Mouse (Mus musculus): ENCODE results near the gene Usp9x.

The Usp9x gene

DNA sequence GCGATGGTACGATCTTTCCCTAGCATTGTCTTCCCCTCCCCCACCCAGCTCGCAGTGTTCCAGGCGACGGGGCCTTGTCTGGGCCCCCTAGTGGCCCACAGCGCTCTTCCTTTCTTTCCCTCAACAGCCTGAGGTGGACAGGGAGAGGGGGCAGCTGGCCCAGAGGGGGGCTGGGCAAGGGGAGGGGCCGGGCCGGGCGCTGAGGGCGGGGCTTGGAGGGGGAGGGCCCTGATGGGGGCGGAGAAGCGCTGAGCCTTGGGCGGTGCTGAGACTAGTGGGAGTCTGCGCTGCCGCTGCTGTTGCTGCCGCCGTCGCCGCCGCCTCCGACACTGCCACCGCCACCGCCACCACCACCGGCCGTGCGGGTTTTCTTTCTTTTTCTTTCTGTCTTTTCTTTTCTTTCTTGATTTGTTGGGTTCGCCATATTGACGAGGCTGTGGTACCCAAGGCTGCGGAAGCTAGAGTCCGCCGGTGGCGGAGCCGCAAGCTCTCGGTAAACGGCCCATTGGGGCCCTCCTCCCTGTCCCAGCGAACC, at the start of gene Usp9x:
Gene Usp9x (plus strand): TSS at position 258 of the 535 bp plus-strand sequence.
- peak; percentile 94 for DNase-seq (ENCODE audit: low spot score)

DNA sequence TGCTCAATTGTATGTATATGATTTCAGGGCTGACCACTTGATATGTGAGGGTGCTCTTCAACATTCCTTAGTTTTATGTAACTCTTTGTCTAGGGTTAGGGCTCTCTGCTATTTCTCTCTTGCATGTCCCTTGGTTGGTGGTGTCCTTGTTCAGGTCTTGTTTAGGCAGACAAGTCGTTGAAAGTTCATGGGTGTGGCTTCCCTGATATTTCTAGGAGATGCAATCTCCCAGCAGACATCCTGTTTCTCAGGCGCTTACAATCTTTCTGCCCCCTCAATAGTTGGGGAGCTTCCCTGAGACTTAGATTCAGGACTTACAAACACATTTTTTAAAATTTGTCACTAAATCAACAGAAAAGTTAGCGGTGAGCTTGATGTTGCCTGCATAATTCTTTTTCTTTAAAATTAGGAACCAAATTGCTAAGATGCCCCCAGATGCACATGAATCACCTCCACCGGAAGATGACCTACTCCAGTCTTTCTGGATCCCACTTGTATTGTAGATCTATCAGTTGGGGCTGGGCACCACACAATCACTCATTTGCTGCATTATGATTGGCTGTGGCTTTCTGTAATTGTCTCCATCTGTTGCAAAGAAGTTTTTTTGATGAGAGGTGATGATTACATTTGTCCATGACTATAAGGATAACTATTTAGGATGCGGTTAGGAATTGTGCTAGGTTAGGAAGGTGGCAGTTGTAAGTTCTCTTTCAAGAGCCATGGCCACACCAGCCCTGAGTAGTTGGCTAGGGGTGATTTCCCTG, 48.6 kb upstream of the Usp9x start:
- no peak for DNase-seq (ENCODE audit: low spot score)

DNA sequence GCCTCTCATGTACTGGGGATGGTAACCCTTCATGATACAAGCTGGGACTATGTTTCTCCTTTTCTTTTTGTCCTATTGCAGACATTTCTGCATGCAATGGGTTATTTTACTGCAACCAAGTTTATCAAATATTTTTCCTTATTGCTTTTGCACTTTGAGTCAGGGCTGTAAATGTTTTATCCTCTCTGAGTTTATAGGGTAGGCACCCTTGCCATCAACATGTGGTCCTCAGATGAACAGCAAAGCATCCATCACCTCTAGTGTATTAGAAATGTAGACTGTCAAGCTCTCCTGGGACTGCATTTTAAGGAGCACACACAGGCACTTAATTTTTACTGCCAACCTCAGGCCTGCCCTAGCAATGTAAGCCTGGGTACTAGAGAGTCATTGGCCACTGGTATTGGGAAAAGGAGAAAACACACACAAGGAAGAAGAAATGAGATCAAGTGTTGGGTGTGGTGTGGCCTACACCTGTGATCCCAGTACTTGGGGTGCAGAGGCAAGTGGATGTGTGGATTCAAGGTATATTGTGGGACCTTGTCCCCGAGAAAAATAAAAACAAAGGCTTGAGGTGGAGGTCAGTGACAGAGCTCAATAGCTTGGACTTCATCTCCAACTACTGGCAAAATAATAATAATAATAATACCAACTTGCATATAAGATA, 46.6 kb upstream of the Usp9x start:
- DNase-seq (ENCODE audit: low spot score): no peak

DNA sequence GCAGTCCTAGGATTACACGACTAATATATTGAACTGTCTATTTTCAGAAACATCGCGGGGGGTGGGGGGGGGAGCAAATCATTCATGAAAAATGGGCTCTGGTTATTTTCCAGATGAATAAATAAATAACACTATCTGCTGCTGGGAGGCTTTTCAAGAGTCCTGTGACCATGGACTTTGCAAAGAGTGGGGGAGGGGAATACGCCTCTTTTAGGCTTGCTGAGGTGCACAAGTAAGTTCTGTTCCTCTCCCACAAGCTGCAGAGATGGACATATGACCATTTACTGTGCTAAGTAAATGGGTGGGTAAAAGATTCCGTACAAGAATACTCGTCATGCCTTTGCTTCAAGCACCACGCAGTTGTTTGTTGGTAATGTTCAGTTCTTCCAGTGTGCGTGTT, 46.0 kb upstream of the Usp9x start:
- peak; percentile 34 for DNase-seq (ENCODE audit: low spot score)

DNA sequence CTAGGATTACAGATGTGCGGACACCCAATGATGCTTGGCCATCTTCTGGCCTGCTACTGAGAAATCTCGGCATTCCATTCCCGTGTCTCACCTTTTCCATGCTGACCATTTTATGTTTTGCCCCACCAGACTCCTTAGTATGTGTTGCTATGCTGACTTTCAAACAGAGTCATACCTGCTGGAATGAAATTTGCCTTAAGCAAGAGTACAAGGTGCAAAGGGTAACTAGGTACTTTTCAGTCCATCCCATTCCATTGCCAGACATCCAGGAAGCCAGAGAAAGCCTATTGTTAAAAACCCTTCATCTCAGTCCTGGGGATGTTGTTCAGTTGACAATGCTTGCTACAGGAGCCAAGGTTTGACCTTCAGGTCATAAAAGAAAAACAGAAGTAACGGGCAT, 43.1 kb upstream of the Usp9x start:
- peak; percentile 20 for DNase-seq (ENCODE audit: low spot score)

DNA sequence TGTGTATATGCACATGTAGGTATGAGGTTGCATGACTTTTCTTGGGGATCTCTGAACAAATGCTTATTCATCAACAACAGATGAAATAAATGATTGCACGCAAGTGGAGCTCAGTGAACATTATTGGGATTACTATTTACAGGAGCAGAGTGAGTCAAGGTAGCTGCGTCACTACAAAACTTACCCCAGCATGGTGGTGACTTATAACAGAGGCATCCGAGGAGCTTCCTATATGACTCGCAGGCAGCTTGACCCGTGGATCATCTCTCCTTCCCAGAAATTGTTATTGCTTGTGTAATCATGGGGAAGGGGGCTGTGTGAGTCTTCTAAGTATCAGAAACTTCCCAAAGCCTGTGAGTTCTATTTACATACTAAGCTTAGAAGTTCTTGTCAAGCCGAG, 41.3 kb upstream of the Usp9x start:
- no peak for DNase-seq (ENCODE audit: low spot score)

DNA sequence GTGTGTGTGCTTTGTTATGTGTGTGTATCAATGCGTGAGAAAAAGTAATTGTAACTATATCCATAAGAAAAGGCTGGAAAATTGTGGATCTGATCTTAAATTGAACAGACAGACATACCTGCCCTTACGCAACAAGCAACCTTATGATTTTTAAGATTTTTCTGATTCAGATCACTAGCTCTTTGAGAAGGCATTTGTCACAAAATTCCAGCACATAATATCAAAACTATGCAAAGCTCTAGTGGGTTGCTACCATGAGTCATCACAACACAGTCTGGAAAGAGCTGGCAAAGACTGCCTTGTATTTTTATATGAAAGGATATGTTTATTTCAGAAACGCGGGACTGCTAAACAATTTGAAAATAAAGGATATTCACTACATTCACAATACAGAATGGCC, 34.2 kb upstream of the Usp9x start:
- DNase-seq (ENCODE audit: low spot score): no peak

DNA sequence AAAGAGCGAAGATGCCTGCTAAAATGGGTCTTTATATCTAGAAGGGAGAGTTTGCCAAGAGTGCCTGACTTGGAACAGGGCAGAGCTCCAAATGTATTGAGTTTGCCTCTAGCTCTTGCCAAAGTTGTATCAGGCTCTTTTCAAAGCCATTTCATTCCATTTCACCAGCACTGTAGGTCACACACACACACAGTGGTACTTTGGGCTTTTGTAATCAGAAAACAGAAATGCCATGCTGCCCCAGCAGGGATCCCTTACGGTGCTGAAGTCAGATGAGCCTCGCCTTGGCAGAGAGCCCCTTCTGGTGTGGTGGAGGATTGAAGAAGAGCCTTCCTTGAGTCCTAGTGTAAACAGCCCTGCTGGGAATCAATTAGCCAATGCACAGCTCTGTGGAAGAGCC, 32.1 kb upstream of the Usp9x start:
- DNase-seq (ENCODE audit: low spot score): no peak

DNA sequence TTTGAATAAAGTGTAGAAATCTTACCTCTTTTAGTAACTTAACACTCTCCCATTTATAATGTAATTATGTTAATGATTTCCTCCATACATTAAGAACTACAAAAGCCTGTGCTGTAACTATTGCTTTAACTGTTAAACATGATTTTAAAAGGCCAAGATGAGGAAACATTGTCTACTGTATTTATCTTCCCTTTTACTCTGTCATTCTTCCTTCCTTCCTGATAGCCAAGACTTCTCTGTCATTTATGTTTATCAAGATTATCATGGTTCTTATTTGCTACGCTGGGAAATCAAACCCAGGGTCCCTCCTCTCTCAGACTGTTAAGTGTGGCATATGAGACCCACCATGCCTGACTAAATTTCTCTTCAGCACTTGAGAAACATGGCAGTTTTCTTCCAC, 30.9 kb upstream of the Usp9x start:
- DNase-seq (ENCODE audit: low spot score): no peak

DNA sequence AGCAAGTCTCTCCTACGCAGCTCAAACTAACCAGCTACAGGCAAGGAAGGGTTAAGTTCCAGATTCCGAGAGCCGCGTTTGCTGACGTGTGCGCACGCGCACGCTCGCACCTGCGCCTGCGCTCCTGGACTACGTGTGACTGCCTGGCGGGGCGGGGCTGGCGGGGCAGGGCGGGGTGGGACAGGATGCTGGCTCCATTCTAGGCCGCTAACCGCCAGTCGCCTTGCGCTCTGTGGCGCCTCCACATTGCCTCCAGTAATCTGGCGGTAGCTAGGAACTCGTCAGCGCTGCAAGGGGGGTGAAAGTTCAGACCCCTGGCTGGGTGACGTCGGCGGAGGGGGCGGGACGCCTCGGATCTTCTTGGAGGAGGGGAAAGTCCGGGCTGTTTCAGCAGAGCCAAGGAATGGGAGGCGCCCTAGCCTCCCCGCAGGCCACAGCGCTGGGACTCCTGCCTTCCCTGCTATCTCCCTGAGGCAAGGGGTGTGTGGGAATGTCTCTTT, 29.6 kb upstream of the Usp9x start:
- peak; percentile 96 for DNase-seq (ENCODE audit: low spot score)

DNA sequence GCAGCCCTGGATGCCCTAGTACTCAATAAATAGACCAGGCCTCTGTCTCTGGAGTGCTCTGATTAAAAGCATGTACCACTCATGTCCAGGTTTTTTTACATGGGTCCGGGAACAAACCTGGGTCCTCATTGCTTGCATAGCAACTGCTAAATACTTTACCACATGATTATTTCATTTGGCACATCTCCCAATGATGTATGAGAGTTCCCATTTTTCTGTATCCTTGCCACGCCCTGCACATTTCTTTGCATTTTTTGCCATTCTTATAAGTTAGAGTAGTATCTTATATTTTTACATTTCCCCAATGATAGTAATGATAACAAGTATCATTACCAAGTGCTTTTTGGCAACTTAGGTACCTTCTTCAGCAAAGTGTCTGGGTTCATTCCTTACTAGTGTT, 27.5 kb upstream of the Usp9x start:
- no peak for DNase-seq (ENCODE audit: low spot score)

DNA sequence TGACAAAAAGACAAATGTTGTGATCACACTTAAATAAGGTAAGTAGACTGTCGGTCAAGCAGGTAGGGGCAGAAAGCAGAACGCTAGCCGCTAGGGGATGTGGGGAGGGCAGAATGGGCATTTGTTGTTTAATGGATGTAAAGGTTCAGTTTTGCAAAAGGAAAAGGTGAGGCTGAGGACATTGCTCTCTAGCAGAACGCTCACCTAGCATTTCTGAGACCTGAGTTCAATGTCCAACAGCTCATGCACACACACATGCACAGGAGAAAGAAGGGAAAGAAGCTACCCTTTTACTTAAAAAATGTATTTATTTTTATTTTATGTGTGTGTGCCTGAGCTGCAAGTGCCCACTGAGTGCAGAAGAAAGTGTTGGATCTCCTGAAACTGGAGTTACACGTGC, 26.6 kb upstream of the Usp9x start:
- no peak for DNase-seq (ENCODE audit: low spot score)

DNA sequence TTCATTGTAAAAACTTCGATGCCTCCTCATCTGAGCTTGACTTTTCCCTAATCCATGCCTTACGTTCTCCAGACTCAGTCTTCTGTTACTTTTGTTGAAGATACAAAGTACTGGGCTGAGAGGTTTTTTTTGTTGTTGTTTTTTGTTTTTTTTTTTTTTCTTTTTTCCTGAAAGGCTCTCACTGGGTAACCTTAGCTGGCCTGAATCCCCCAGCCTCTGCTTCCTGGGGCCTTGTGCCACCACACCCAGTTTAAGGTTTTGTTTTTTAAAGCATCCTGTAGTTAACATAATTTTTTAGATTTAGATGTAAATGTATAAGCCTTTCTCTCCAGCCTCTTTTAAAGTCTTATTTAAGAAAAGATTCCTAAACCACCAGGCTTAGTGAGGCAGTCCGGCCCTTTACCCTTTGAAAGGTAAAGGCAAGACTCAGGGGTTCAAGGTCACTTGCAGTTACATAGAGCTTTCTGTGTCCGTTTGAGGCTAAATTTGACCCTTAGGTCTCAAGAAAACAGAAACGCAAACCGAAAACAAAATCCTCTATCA, 24.3 kb upstream of the Usp9x start:
- no peak for DNase-seq (ENCODE audit: low spot score)

DNA sequence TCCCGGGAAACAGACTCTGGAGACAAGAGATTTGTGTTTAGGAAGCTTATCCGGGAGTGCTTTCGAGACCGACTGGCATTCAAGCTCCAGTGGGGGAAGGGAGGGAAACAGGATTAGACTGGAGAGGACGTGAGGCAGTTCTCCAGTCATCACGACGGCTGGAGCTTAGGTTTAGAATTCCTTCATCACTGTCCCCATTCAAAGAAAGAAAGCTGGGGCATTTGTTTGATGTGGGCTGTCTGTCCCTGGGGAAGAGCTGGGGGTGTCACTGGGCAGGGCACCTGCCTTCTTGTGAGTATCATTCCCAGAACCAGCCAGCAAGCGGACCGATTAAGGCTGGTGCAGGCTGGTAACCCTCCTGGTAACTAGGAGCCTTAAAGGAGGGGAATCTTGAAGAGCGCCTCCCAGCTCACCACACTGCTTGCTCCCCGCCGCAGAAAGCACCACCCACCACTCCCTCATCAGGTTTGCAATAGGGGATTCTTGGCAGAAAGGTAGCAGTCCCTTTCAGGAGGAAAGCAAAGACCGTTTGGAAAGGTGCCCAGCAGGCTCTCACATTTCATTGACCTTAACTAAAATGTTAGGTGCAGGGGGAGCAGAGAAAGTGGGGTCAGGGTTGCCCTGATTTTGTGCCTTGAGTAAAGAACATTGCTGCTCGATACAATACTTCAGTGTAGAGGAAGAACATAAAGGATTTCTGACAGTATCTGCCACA, 23.5 kb upstream of the Usp9x start:
- peak; percentile 38 for DNase-seq (ENCODE audit: low spot score)

DNA sequence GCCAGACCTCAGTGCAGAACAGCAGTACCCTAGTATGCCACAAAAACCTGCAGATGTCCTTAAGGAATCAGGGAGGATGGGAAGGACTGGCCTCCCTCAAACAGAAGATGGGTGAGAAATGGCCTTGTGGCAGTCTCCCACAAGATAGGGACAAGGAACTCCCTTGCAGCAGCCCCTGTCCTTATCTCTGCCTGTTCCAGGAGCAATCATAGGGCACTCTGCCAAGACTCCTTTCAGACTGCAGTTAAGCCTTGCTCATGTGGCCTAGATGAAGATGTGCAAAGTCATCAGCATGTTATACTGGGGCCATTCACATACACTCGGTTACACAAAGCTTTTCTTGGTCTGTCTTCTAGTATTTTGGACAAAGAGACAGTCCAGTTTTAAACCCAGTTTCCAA, 16.7 kb upstream of the Usp9x start:
- DNase-seq (ENCODE audit: low spot score): no peak

DNA sequence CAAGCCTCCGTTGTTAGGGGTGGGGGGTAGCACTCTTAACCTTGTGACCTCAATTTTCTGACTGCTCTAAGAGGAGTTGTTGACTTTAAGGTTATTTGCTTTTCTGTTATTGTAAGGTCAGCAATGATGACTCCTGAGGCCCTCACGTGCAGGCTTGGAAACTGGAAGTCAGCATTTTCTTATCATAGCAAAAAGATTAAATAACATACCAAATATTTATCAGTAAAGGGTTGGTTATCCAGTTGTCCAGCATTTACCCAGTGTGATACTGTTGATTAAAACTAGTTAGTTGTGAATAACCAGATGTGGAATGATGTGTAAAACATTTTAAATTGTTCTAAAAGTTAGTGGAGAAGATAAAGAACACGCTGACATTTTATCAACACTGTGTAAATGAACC, 9.3 kb upstream of the Usp9x start:
- peak; percentile 32 for DNase-seq (ENCODE audit: low spot score)

DNA sequence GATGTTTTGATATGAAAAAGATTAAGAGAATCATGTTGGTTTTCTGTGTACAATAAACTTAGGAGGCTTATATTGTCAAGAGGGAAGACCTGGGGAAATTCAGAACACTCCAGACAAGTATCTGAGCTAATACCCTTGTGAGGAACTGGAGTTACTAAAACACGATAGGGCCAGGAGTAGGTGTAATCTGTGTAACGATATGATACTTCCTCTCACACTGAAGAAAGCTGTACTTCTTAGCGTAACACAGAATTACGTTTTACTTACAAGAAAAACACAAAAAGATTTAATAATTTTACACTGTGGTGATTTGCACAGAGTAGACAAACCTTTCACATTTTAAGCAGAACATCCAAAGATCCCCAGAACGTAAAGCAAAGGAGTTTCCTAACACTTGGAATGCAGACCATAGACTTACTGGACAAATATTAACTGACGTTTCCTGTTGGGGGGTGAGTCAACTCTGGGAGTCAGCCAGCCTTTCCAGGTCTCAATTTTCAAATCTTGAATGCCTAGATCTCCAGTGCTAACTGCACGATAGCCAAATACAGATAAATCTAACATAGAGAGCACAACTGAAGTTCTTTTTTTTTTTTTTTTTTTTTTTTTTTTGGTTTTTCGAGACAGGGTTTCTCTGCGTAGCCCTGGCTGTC, 6.9 kb upstream of the Usp9x start:
- no peak for DNase-seq (ENCODE audit: low spot score)

DNA sequence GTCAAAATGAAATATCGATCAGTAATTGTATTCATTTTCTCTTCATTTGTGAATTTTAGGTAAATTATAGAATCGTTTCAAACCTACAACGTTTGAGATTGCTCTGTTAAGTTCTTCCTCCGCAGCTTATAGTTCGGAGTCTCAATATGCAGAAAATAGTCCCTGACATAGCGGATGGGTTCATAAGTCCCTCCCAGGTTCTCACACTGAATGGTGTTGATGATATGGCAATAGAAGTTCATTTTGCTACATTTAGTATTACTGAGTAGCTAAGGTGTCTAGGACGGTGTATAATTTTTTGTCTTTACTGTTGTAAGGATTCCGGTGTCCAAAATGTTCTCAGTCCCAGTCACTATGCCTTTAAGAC, 1.1 kb upstream of the Usp9x start:
- no peak for DNase-seq (ENCODE audit: low spot score)

DNA sequence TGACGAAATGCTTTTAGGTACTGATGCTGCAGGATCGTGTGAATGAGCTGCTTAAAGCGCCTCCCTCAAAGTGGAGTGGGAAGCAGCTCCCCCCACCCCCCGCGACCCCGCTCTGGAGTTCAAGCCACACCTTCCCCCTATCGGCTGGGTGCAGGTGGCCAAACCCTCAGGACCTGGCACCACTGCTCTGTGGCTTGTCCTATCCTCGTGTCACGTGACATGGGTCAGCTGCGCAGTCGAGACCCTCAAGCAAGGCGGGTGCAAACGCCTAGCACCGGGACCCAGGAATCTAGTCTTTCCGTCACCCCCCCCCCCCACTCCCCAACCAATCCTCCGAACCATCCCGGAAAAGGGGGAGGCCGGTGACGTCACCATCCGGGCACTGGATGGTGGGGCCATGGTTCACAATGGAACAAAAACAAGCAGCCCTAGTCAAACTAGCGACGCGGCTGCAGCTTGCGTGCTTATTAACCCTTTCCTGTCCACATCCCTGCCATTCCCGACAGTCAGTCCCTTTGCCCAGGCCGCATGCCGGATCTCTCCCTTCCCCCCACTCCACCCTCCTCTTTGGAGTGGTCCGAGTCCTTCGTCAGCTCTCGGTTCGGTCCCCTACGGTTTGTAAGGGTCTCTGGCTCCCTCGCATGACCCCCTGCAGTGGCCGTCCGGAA, 591 bp upstream of the Usp9x start:
- peak; percentile 92 for DNase-seq (ENCODE audit: low spot score)

DNA sequence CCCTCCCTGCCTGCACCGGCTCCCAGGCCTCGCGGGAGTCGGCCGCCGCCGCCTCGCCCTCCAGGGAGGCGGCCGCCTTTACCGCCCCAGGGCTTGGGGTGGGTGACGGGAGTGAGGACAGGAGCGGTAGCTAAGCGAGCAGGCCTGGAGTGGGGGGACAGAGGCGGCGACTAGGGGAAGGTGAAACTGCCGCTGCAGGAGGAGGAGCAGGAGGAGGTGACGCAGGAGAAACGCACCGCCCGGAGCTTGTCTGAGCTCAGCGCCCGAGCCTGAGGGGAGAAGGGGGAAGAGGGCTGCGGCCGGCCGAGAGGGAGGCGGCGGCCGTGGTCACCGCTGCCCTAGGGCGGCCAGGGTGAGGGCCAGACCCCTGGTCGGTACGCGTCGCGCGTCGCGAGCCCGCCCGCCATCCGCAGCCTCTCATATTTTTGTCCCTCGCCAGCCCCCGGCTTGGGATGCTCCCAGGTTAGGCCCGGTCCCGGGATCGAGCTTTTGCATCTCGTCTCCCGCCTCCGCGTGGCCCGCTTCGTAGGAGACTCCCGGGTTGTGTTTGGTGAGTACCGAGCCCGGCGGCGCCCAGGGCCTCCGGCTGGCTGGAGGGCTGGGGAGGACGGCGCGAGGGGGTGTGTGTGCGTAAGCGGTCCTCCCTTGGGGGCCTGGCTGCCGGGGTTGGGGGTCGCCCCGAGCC, 620 bp downstream of the Usp9x start:
- peak; percentile 73 for DNase-seq (ENCODE audit: low spot score)

DNA sequence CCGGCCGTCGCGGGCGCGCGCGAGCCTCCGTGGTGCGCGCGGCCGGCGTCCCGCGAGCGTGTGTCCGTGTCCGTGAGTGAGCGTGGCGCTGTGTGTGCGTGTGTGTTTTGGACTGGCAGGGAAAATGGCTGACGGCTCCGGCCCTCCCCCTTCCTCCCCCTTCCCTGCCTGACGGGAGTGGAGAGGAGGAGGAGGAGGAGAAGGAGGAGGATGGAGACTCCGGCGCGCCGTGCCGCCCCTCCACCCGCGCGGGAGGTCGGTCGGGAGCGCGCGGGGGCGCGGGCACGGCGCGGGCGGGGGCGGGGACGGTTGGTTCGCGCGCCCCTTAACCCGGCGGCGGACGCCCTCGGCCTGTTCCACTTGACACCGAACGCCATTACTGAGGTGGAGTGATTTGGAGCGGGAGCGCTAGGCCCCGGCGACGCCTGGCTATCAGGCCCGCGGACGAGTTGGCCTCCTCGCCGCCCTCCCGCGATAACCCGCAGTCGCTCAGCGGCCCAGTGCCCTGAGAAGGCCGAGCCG, 1.2 kb downstream of the Usp9x start:
- DNase-seq (ENCODE audit: low spot score): peak; percentile 84
